Mouse (Mus musculus) liver, adult 2 months (tissue): Measurements from ENCODE around the gene Rab5c.

Source experiments
- CTCF ChIP-seq: fragments of 200-500 bp; IDR thresholded peaks from 2 replicates; pipeline ENCODE4 v1.5.1; 2011; ENCODE audit warnings: low read depth, low read length, control low read depth
- POLR2A ChIP-seq: fragments of 200-500 bp; IDR thresholded peaks from 2 replicates; pipeline ENCODE4 v1.6.1; 2011; ENCODE audit warnings: low read length, control low read depth; ENCODE audit not compliant: insufficient read depth; ENCODE audit errors: extremely low read depth

DNA sequence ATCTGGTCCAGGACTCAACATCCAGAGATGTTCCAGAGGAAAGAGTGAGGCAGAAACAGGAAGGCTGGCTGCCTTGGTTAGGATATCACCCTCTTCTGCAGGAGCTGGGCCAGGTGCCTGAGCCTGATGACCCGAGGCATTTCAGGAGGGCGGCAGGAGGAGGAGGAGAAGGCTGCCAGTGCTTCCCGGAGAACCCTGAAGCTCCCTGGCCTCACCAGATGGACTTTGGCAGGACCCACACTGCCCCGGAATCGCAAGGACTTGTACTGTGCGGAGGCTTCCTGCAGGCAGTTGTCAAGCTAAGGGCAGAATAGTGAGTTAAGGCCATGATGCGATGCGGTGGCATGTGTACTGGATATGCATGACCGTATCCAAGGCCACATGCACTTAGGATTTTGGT is 28.7 kb upstream of the Rab5c start:
- TF ChIP-seq POLR2A (no peak), CTCF (no peak)
